Mouse (Mus musculus) naive thymus-derived CD4-positive, alpha-beta T cell, adult 2 months (primary cell): ENCODE measurements at regions not wholly inside any gene's neighbourhood (a gene's known extent, or its start where the extent isn't known, plus 50 kb on each side); places are given as distances from the start of the nearest gene placed in this dataset.
"Not testable (repeated sequence)": the region's sequence is repeated elsewhere in the genome, so short reads cannot be mapped to it uniquely, and the experiment has no call there.

ENCODE experiments used
- DNase-seq: peaks from one replicate; pipeline ENCODE4 v3.0.0-alpha.2; 2011; ENCODE audit warnings: low read depth

- no peak for DNase-seq
These were observed 137.7 kb upstream of the Top1 start for GRCm38 (mm10) chr2:160507816-160508564.

- DNase-seq, result no peak
These were observed 135.5 kb upstream of the Top1 start for GRCm38 (mm10) chr2:160510159-160510558.

- DNase-seq, result no peak
These were observed 134.9 kb upstream of the Top1 start for GRCm38 (mm10) chr2:160510635-160511421.

- DNase-seq, result no peak
These were observed 130.1 kb upstream of the Top1 start for GRCm38 (mm10) chr2:160515621-160516020.

GRCm38 (mm10) chr2:160516526-160516925 is 129.2 kb upstream of the Top1 start:
- DNase-seq, result no peak

- DNase-seq, result peak; percentile 2
These were observed 120.1 kb upstream of the Top1 start for GRCm38 (mm10) chr2:160525301-160526205.

- DNase-seq, result no peak
These were observed 119.1 kb upstream of the Top1 start for GRCm38 (mm10) chr2:160526377-160527125.

GRCm38 (mm10) chr2:160529306-160529705 is 116.4 kb upstream of the Top1 start:
- DNase-seq, result no peak

GRCm38 (mm10) chr2:160530377-160530776 is 115.3 kb upstream of the Top1 start:
- DNase-seq, result no peak

GRCm38 (mm10) chr2:160537319-160537719 is 108.4 kb upstream of the Top1 start:
- no peak for DNase-seq

GRCm38 (mm10) chr2:160545527-160545926 is 100.2 kb upstream of the Top1 start:
- DNase-seq, result no peak

GRCm38 (mm10) chr2:160552121-160552669 is 93.5 kb upstream of the Top1 start:
- DNase-seq, result no peak

GRCm38 (mm10) chr2:160561711-160562110 is 84.0 kb upstream of the Top1 start:
- no peak for DNase-seq

- no peak for DNase-seq
These were observed 77.9 kb upstream of the Top1 start for GRCm38 (mm10) chr2:160567813-160568212.

- DNase-seq, result no peak
These were observed 76.2 kb upstream of the Top1 start for GRCm38 (mm10) chr2:160569496-160569895.

- peak; percentile 76 for DNase-seq
These were observed 67.0 kb upstream of the Top1 start for GRCm38 (mm10) chr2:160578384-160579320.

- no peak for DNase-seq
These were observed 65.4 kb upstream of the Top1 start for GRCm38 (mm10) chr2:160580250-160580649.

GRCm38 (mm10) chr2:160581029-160581428 is 64.7 kb upstream of the Top1 start:
- no peak for DNase-seq

- DNase-seq, result not testable (repeated sequence)
These were observed 62.7 kb upstream of the Top1 start for GRCm38 (mm10) chr2:160583034-160583433.

GRCm38 (mm10) chr2:160583506-160583905 is 62.2 kb upstream of the Top1 start:
- no peak for DNase-seq
